Mouse (Mus musculus) midbrain, embryonic 12.5 days (tissue): ENCODE measurements at regions not wholly inside any gene's neighbourhood (a gene's known extent, or its start where the extent isn't known, plus 50 kb on each side); places are given as distances from the start of the nearest gene placed in this dataset.
A peak's percentile ranks its signal among the peaks of the same experiment; 100 is the strongest.
"Not testable (repeated sequence)": the region's sequence is repeated elsewhere in the genome, so short reads cannot be mapped to it uniquely, and the experiment has no call there.

ENCODE experiments used
- ATAC-seq: fragments of 200-750 bp; cut with Nextera tagmentation; 2 replicates; pipeline ENCODE4 v1.8.0; 2017; ENCODE audit warnings: low read depth, moderate TSS enrichment, moderate library complexity; ENCODE audit not compliant: low FRiP score
- H3K27ac ChIP-seq: fragments of 300-500 bp; sonication (generic); replicated peaks from 2 replicates; pipeline ENCODE4 v1.5.1; 2016; ENCODE audit warnings: mild to moderate bottlenecking
- H3K27me3 ChIP-seq: fragments of 300-500 bp; sonication (generic); 2 replicates; pipeline ENCODE4 v1.6.1; 2016; ENCODE audit warnings: mild to moderate bottlenecking
- H3K36me3 ChIP-seq: fragments of 300-500 bp; sonication (generic); 2 replicates; pipeline ENCODE4 v1.6.1; 2016
- H3K4me1 ChIP-seq: fragments of 300-500 bp; sonication (generic); 2 replicates; pipeline ENCODE4 v1.6.1; 2016
- H3K4me2 ChIP-seq: fragments of 300-500 bp; sonication (generic); replicated peaks from 2 replicates; pipeline ENCODE4 v1.6.1; 2016; ENCODE audit warnings: mild to moderate bottlenecking, moderate library complexity
- H3K4me3 ChIP-seq: fragments of 300-500 bp; sonication (generic); 2 replicates; pipeline ENCODE4 v1.5.1; 2016; ENCODE audit warnings: mild to moderate bottlenecking
- H3K9ac ChIP-seq: fragments of 300-500 bp; sonication (generic); replicated peaks from 2 replicates; pipeline ENCODE4 v1.6.1; 2016; ENCODE audit warnings: mild to moderate bottlenecking, moderate library complexity
- H3K9me3 ChIP-seq: fragments of 300-500 bp; sonication (generic); 2 replicates; pipeline ENCODE4 v1.6.1; 2016; ENCODE audit warnings: mild to moderate bottlenecking
- WGBS: fragments of 180-500 bp; shearing (Covaris S2); methylation state at CpG from one replicate; pipeline ENCODE4 v1.1.7; 2016; 5-methylcytosine and 5-hydroxymethylcytosine counted together

- H3K36me3 ChIP-seq, H3K27me3 ChIP-seq, ATAC-seq, H3K9ac ChIP-seq, H3K4me1 ChIP-seq, H3K9me3 ChIP-seq, H3K4me2 ChIP-seq, H3K4me3 ChIP-seq, H3K27ac ChIP-seq: not testable (repeated sequence)
- 93% methylated on average over 2 of the region's 2 CpGs for WGBS
Measured at GRCm38 (mm10) chr13:41925851-41926250, 78.4 kb upstream of the Adtrp start.

DNA sequence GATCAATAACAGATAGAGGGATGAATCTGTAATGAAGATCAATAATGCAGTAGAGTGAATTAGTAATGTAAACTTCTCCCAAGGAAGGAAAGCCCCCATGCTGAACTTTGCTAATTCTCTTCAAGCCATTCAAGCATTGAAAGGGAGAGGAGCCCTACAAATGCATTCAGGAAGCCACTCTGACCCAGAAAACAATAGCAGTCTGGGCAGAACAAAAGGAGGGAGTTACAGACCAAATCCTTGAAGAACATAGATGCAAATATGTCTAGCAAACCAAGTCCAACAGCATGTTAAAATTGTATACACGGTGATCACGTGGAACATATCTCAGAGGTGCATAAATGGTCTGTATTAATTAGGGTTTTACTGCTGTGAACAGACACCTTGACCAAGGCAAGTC is 77.7 kb upstream of the Adtrp start:
- ATAC-seq, result no peak
- H3K4me1 ChIP-seq, result no peaks in the 10 kb centered on the region
- 33% methylated on average over 2 of the region's 2 CpGs for WGBS

GRCm38 (mm10) chr13:41921178-41921577 is 73.7 kb upstream of the Adtrp start:
- no peak overlapping the region for H3K4me3 ChIP-seq
- H3K36me3 ChIP-seq, result no peaks in the 10 kb centered on the region
- 0 out of 2 replicates have a peak, but pooled peaks cover 3% of the 10 kb centered on the region for H3K27me3 ChIP-seq
- 92% methylated on average over 6 of the region's 6 CpGs for WGBS
- H3K9me3 ChIP-seq, result no peaks in the 10 kb centered on the region
- peaks cover 10% of the 10 kb centered on the region for H3K4me1 ChIP-seq
- H3K27ac ChIP-seq, result no peak overlapping the region
- no peak overlapping the region for H3K9ac ChIP-seq
- no peak for ATAC-seq
- no peak overlapping the region for H3K4me2 ChIP-seq

More for the DNA sequence above, 77.7 kb upstream of the Adtrp start:
- Histone ChIP-seq H3K36me3 (no peaks in the 10 kb centered on the region), H3K4me2 (no peak overlapping the region), H3K27me3 (no peaks in the 10 kb centered on the region), H3K9ac (no peak overlapping the region), H3K27ac (no peak overlapping the region), H3K4me3 (no peak overlapping the region), H3K9me3 (no peaks in the 10 kb centered on the region)

DNA sequence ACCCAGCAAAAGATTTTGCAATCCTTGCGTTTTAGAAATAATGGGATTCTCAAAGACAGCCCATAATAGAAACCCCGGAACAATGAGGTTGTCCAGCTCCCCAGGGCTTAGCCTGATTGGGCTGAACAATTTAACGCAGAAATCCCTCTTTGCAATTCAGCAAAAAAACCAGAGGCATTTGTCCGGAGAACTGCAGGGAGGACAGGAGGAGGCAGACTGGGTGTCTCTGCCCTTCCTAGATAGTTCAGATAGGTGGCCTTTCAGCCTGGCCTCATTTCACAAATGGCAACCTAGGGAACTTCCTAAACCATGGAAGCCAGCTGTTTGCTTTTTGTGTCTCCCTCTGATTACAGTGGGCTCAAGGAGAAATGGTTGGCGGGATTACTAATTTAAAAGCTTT is 71.0 kb upstream of the Adtrp start:
- Histone ChIP-seq H3K36me3 (no peaks in the 10 kb centered on the region), H3K27ac (0 out of 2 replicates have a peak overlapping the region, but pooled peaks have one; percentile 7), H3K9me3 (no peaks in the 10 kb centered on the region), H3K4me3 (no peak overlapping the region), H3K4me1 (peaks cover 10% of the 10 kb centered on the region), H3K27me3 (0 out of 2 replicates have a peak, but pooled peaks cover 3% of the 10 kb centered on the region), H3K9ac (no peak overlapping the region), H3K4me2 (no peak overlapping the region; the same call in 1 of the 2 replicates)
- WGBS, result 8% methylated on average over 5 of the region's 5 CpGs
- ATAC-seq, result no peak

DNA sequence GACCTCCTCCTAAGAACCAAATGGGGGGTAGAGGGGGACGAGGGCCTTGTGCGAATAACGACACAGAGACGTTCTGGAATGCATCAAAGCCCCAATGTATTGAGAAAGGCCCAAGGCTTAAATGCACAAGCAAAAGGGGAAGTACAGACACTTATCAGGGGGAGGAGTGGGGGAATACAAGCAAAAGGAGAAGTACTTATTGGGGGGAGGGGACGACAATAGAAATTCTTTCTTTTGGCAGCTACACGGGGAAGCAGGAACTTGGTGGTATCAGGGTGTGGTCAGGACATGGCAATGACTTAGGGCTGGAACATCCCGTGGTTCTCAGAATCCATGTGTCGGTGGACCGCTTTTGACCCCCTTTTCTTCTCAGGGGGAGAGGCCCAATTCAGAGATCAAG is 68.3 kb upstream of the Adtrp start:
- H3K9ac ChIP-seq, H3K27me3 ChIP-seq, H3K4me3 ChIP-seq, H3K27ac ChIP-seq, H3K4me2 ChIP-seq, ATAC-seq, H3K4me1 ChIP-seq, H3K36me3 ChIP-seq, H3K9me3 ChIP-seq: not testable (repeated sequence)
- WGBS, result 89% methylated on average over 9 of the region's 9 CpGs

DNA sequence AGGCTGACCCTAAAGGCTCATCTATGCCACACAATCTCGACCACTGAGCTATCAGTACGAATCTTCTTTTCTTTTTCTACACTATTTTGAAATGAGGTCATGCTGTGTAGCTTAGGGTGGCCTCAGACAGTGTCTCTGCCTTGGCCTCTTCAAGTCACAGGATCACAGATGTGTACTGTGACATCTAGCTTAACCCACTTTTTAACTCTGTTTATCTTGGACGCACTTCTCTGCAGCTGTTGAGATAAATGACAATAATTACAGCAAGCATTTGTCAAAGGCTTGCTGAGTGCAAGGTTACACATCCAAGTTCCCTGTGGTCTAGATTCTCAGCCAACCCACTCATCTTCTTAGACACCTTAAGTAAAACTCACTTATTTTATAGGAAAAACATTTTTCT is 63.3 kb upstream of the Adtrp start:
- no peak for ATAC-seq
- H3K4me1 ChIP-seq, result no peaks in the 10 kb centered on the region
- no peak overlapping the region for H3K4me2 ChIP-seq
- H3K27me3 ChIP-seq, result no peaks in the 10 kb centered on the region
- no peaks in the 10 kb centered on the region for H3K9me3 ChIP-seq
- H3K36me3 ChIP-seq, result no peaks in the 10 kb centered on the region
- no peak overlapping the region for H3K4me3 ChIP-seq
- no peak overlapping the region for H3K9ac ChIP-seq
- no peak overlapping the region for H3K27ac ChIP-seq
- WGBS, result 74% methylated on average over 3 of the region's 3 CpGs

DNA sequence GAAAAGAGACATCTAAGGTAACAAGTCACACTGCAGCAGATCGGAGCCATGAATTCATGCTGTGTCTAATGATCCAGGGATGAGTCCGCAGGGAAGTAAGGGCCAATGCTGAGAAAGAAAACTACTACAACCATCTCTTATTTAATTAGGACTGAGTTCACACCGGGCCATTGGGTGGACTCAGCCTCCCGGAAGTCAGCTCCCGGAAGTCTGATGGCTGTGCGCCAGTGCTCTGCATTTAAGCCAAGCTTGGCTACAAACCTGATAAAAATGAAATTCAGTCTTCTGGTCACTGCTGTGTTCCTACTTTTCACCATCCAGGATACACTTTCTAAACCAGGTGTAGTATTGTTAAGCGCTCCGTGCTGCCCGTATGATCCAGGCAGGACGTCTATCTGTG is 62.8 kb upstream of the Adtrp start:
- H3K9me3 ChIP-seq, result no peaks in the 10 kb centered on the region
- H3K36me3 ChIP-seq, result no peaks in the 10 kb centered on the region
- H3K4me3 ChIP-seq, result no peak overlapping the region
- no peaks in the 10 kb centered on the region for H3K27me3 ChIP-seq
- WGBS, result 88% methylated on average over 10 of the region's 10 CpGs
- no peak overlapping the region for H3K9ac ChIP-seq
- no peak for ATAC-seq
- H3K27ac ChIP-seq, result no peak overlapping the region
- no peak overlapping the region for H3K4me2 ChIP-seq
- no peaks in the 10 kb centered on the region for H3K4me1 ChIP-seq

GRCm38 (mm10) chr13:41907027-41907426 is 59.5 kb upstream of the Adtrp start:
- 87% methylated on average over 2 of the region's 2 CpGs for WGBS
- no peak overlapping the region for H3K27ac ChIP-seq
- H3K9me3 ChIP-seq, result no peaks in the 10 kb centered on the region
- H3K4me2 ChIP-seq, result no peak overlapping the region
- H3K9ac ChIP-seq, result no peak overlapping the region
- no peaks in the 10 kb centered on the region for H3K27me3 ChIP-seq
- ATAC-seq, result no peak
- no peak overlapping the region for H3K4me3 ChIP-seq
- H3K36me3 ChIP-seq, result no peaks in the 10 kb centered on the region
- H3K4me1 ChIP-seq, result no peaks in the 10 kb centered on the region

DNA sequence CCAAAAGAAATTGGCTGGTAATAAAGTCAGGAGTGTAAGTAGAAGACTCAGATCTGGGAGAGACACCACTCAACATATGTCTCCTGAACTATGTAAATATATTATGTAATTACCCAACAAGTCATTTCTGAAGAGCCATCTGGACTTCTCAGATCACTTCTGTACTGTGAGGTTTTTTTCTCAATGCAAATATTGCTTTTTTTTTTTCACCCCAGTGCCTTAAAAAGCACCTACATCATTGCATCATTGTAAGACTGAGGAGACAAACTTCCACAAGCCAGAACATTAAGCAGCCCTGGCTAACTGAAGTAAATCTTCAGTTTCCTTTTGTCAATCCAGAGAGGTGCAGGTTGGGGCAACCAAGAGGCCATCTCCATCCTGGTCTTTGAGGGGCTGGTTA is 55.8 kb upstream of the Adtrp start:
- Histone ChIP-seq H3K27ac (no peak overlapping the region), H3K4me3 (no peak overlapping the region), H3K4me1 (no peaks in the 10 kb centered on the region), H3K9ac (no peak overlapping the region), H3K27me3 (no peaks in the 10 kb centered on the region), H3K36me3 (no peaks in the 10 kb centered on the region), H3K9me3 (no peaks in the 10 kb centered on the region), H3K4me2 (no peak overlapping the region)
- no peak for ATAC-seq

GRCm38 (mm10) chr13:41899837-41900463 is 52.5 kb upstream of the Adtrp start:
- H3K9ac ChIP-seq, result no peak overlapping the region
- WGBS, result 94% methylated on average over 13 of the region's 13 CpGs
- no peak overlapping the region for H3K27ac ChIP-seq
- H3K27me3 ChIP-seq, result no peaks in the 10 kb centered on the region
- ATAC-seq, result no peak
- H3K4me1 ChIP-seq, result no peaks in the 10 kb centered on the region
- H3K4me3 ChIP-seq, result no peak overlapping the region
- H3K9me3 ChIP-seq, result no peaks in the 10 kb centered on the region
- no peak overlapping the region for H3K4me2 ChIP-seq
- H3K36me3 ChIP-seq, result no peaks in the 10 kb centered on the region

- no peak overlapping the region for H3K27ac ChIP-seq
- H3K9me3 ChIP-seq, result no peaks in the 10 kb centered on the region
- ATAC-seq, result no peak
- H3K36me3 ChIP-seq, result no peaks in the 10 kb centered on the region
- 82% methylated on average over 7 of the region's 7 CpGs for WGBS
- H3K27me3 ChIP-seq, result no peaks in the 10 kb centered on the region
- H3K4me2 ChIP-seq, result no peak overlapping the region
- no peak overlapping the region for H3K9ac ChIP-seq
- H3K4me3 ChIP-seq, result no peak overlapping the region
- H3K4me1 ChIP-seq, result no peaks in the 10 kb centered on the region
Measured at GRCm38 (mm10) chr13:41899281-41899680, 51.8 kb upstream of the Adtrp start.

DNA sequence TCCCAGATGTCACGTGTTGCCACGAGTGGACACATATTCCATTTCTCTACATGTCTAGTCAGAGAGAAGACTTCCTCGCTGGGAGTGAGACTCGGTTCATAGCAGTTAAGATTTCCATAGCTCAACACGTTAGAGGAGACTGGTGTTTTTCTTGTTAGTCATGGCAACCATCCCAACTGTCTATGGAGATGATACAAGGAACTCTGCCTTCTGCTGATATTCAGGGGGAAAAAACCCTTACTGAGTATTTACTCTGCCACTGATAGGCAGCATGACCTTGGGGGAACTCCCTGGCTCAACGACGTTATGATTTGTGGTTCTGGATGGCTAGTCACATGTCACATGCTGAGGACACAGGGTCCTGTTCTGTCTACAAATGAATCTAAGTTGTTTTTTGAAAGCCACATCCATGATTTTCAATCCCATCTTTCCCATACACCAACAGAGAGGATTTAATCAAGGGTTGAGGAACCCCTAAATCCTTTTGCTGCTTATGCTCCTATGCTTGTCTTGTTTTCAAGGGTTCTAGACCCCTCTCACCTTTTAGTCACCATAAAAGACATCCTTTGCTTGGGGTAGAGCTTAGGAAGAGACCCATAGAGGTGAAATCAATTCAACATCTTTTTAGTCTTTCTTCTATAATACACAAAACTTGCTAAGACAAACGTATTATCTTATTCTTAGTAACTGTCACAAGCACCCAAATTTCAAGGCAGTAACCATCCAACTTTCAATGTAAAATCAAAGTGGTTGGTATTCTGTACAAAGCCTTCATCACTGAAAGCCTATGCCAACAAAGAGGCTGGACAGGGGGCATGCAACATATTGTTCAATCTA is 50.2 kb upstream of the Adtrp start:
- Histone ChIP-seq H3K36me3 (no peaks in the 10 kb centered on the region), H3K4me3 (no peak overlapping the region), H3K4me1 (no peaks in the 10 kb centered on the region), H3K9me3 (no peaks in the 10 kb centered on the region), H3K4me2 (no peak overlapping the region), H3K27ac (no peak overlapping the region), H3K27me3 (no peaks in the 10 kb centered on the region), H3K9ac (no peak overlapping the region)
- WGBS, result 93% methylated on average over 8 of the region's 8 CpGs
- no peak for ATAC-seq
